Mouse (Mus musculus) layer of hippocampus, adult 8-10 months (tissue): ENCODE results near the gene Phlda3. TPM values are rescaled to one million over a fixed set of nuclear protein-coding genes. Genes with fewer than 3 reads are reported as not detected.

ENCODE experiments used
- total RNA-seq, 4 experiments: library from RNA; stranded (reverse); gene quantifications; 2 replicates each; pipeline ENCODE4 v1.2.4; 2022

Phlda3 gene
- total RNA-seq, 4 experiments from 2014 or later = 12.4 to 15.9 (median 15.0) TPM

Other genes starting within 250 kb of the Phlda3 start
- gene Nav1, start 158.8 kb upstream of the Phlda3 start, total RNA-seq = 10 to 100 TPM; 55.8 to 63.3 (median 59.9) TPM
- 100 to 1,000 TPM; 242 to 284 (median 250) TPM for gene Csrp1, start 46.1 kb upstream of the Phlda3 start, total RNA-seq
- 1 to 10 TPM; 1.5 to 4.1 (median 2.9) TPM for gene Tnni1, start 13.3 kb downstream of the Phlda3 start, total RNA-seq
- gene Lad1, start 52.5 kb downstream of the Phlda3 start, total RNA-seq = 1 to 10 TPM; 1.0 to 2.0 (median 1.0) TPM
- gene Tnnt2, start 70.2 kb downstream of the Phlda3 start, total RNA-seq = 1 to 10 TPM; 2.7 to 6.2 (median 3.1) TPM
- gene Pkp1, start 153.1 kb downstream of the Phlda3 start, total RNA-seq = not detected
- gene Igfn1, start 240.2 kb downstream of the Phlda3 start, total RNA-seq = under 1 TPM; 0.35 to 0.61 (median 0.38) TPM
- 10 to 100 TPM; 71.4 to 79.2 (median 73.5) TPM for gene Tmem9, start 242.0 kb downstream of the Phlda3 start, total RNA-seq